Mouse (Mus musculus) midbrain, postnatal 0 days (tissue): ENCODE results near the gene Dmd. TPM values are rescaled to one million over a fixed set of nuclear protein-coding genes. Genes with fewer than 3 reads are reported as not detected.

Source experiments
- ATAC-seq: fragments of 200-750 bp; cut with Nextera tagmentation; 2 replicates; pipeline ENCODE4 v1.8.0; 2017; ENCODE audit warnings: moderate number of reproducible peaks, mild to moderate bottlenecking, moderate TSS enrichment, moderate library complexity; ENCODE audit not compliant: low FRiP score
- DNase-seq: peaks from one replicate; pipeline ENCODE4 v3.0.0-alpha.2; 2015; ENCODE audit warnings: low spot score
- H3K27ac ChIP-seq: fragments of 300-500 bp; sonication (generic); 2 replicates; pipeline ENCODE4 v1.5.1; 2014; ENCODE audit warnings: low read depth, mild to moderate bottlenecking, low read length, mixed read lengths
- H3K27me3 ChIP-seq: fragments of 300-500 bp; sonication (generic); 2 replicates; pipeline ENCODE4 v1.6.1; 2014; ENCODE audit warnings: low read length, control low read depth, mixed read lengths; ENCODE audit not compliant: insufficient read depth
- H3K36me3 ChIP-seq: fragments of 300-500 bp; sonication (generic); 2 replicates; pipeline ENCODE4 v1.6.1; 2014; ENCODE audit warnings: low read length, control low read depth, mixed read lengths; ENCODE audit not compliant: insufficient read depth
- H3K4me1 ChIP-seq: fragments of 300-500 bp; sonication (generic); 2 replicates; pipeline ENCODE4 v1.6.1; 2014; ENCODE audit warnings: mild to moderate bottlenecking, control low read depth, antibody characterized with exemption, low read length, mixed read lengths; ENCODE audit not compliant: insufficient read depth
- H3K4me2 ChIP-seq: fragments of 300-500 bp; sonication (generic); 2 replicates; pipeline ENCODE4 v1.6.1; 2014; ENCODE audit warnings: low read depth, mild to moderate bottlenecking, low read length, mixed read lengths; ENCODE audit not compliant: poor library complexity, severe bottlenecking
- H3K4me3 ChIP-seq: fragments of 300-500 bp; sonication (generic); 2 replicates; pipeline ENCODE4 v1.5.1; 2014; ENCODE audit warnings: low read depth, mild to moderate bottlenecking, low read length, moderate library complexity
- H3K9ac ChIP-seq: fragments of 300-500 bp; sonication (generic); replicated peaks from 2 replicates; pipeline ENCODE4 v1.6.1; 2014; ENCODE audit warnings: mild to moderate bottlenecking, low read length, moderate library complexity, mixed read lengths; ENCODE audit not compliant: poor library complexity, severe bottlenecking
- H3K9me3 ChIP-seq: fragments of 300-500 bp; sonication (generic); 2 replicates; pipeline ENCODE4 v1.6.1; 2016; ENCODE audit warnings: low read length, control low read depth
- CTCF ChIP-seq: IDR thresholded peaks from 2 replicates; pipeline ENCODE4 v1.5.1; 2016; ENCODE audit warnings: antibody characterized with exemption, mild to moderate bottlenecking
- WGBS: fragments of 180-500 bp; shearing (Covaris S2); extraction: QIAGEN DNeasy Blood & Tissue Kit; methylation state at CpG from one replicate; pipeline ENCODE4 v1.1.7; 2014; 5-methylcytosine and 5-hydroxymethylcytosine counted together
- polyA plus RNA-seq: library from polyadenylated mRNA; unstranded; fragments of >200 nt; fragmentation: Nextera tagmentation; extraction: Ambion mirVana; gene quantifications from 2 replicates; pipeline ENCODE4 v1.2.1, GENCODE M21; 2015
- total RNA-seq: library from RNA; depleted of rRNA; stranded (reverse); fragments of >200 nt; gene quantifications from 2 replicates; pipeline ENCODE4 v1.2.3, GENCODE M21; 2014; rRNA removed

Gene Dmd
- 55.6 and 79.4 TPM in 2 replicates for total RNA-seq
- polyA plus RNA-seq = 17.8 and 22.6 TPM in 2 replicates

DNA sequence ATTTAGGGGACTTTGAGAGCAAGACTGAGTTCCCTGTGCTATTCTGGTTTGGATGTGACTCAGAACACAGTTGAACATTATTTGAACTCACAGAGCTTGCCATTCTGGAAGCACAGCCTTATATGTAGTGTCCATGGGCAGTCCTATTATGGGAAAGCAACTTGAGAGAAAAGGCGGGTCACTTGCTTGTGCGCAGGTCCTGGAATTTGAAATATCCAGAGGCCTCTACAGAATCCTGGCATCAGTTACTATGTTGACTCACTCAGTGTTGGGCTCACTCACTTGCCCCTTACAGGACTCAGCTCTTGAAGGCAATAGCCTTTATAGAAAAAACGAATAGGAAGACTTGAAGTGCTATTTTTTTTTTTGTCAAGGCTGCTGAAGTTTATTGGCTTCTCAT, at the start of gene Dmd:
Gene Dmd, plus strand, starts transcription at position 241 of the 400 bp plus-strand sequence.
- H3K4me1 ChIP-seq = no peaks in the 10 kb centered on the region
- H3K9me3 ChIP-seq = no peaks in the 10 kb centered on the region
- H3K36me3 ChIP-seq = no peaks in the 10 kb centered on the region
- no peak within 1 kb of the TSS for H3K4me3 ChIP-seq
- DNase-seq (no peak), ATAC-seq (no peak)
- no peaks in the 10 kb centered on the region for H3K27me3 ChIP-seq
- H3K9ac ChIP-seq = no peak within 1 kb of the TSS
- H3K4me2 ChIP-seq = no peak within 1 kb of the TSS
- H3K27ac ChIP-seq = no peak within 1 kb of the TSS
- no peak for TF ChIP-seq CTCF
- WGBS = 57% methylated on average over 3 of the region's 3 CpGs

- no peaks in the 10 kb centered on the region for H3K9me3 ChIP-seq
- H3K36me3 ChIP-seq = no peaks in the 10 kb centered on the region
- H3K27me3 ChIP-seq = no peaks in the 10 kb centered on the region
- H3K27ac ChIP-seq = no peak overlapping the region
- TF ChIP-seq CTCF = no peak
- no peaks in the 10 kb centered on the region for H3K4me1 ChIP-seq
- no peak overlapping the region for H3K4me3 ChIP-seq
- no peak overlapping the region for H3K4me2 ChIP-seq
- H3K9ac ChIP-seq = no peak overlapping the region
- ATAC-seq (no peak), DNase-seq (no peak)
Measured at GRCm38 (mm10) chrX:82901515-82901914, 47.2 kb upstream of the Dmd start.

GRCm38 (mm10) chrX:82987683-82988082, 39.0 kb downstream of the Dmd start:
- DNase-seq (no peak), ATAC-seq (no peak)
- Histone ChIP-seq H3K9ac (no peak overlapping the region), H3K36me3 (no peaks in the 10 kb centered on the region), H3K4me2 (no peak overlapping the region), H3K27ac (no peak overlapping the region), H3K4me1 (no peaks in the 10 kb centered on the region), H3K4me3 (no peak overlapping the region), H3K9me3 (no peaks in the 10 kb centered on the region), H3K27me3 (no peaks in the 10 kb centered on the region)
- 83% methylated on average over 1 of the region's 1 CpGs for WGBS
- TF ChIP-seq CTCF = no peak

GRCm38 (mm10) chrX:83050190-83050589, 101.5 kb downstream of the Dmd start:
- TF ChIP-seq CTCF = no peak

DNA sequence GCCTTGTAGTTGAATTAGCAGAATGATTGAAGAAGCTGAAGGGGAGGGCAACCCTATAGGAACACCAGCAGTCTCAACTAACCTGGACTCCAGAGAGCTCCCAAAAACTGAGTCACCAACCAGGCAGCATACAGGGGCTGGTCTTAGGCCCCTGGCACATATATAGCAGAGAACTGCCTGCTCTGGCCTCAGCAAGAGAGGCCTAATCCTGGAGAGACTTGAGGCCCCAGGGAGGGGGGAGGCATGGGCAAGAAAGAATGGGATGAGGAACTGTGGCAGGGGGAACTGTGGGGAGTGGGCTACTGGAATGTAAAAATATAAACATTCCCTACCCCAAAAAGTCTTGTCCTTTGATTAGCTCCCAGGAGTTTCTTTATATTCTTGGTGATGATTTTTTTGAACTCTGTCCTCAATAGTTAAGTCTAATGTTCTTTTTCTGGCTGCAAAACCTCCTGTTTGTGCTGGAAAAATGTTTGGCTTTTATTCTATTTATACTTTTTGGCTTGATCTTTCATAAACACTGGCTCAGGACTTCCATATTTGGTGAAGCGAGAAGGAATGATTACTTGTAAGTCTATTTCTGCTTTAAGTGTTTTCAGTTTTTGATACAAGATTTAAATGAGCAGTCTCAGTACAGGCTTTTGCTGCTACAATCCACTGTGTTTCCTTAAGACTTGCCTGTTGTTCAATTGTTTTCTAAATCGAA, 167.7 kb downstream of the Dmd start:
- no peak overlapping the region for H3K4me2 ChIP-seq
- H3K4me3 ChIP-seq = no peak overlapping the region
- no peak for ATAC-seq
- H3K4me1 ChIP-seq = no peaks in the 10 kb centered on the region
- no peak for TF ChIP-seq CTCF
- 59% methylated on average over 2 of the region's 2 CpGs for WGBS
- H3K9ac ChIP-seq = no peak overlapping the region
- H3K27me3 ChIP-seq = no peaks in the 10 kb centered on the region
- no peak for DNase-seq
- no peak overlapping the region for H3K27ac ChIP-seq
- no peaks in the 10 kb centered on the region for H3K9me3 ChIP-seq
- H3K36me3 ChIP-seq = no peaks in the 10 kb centered on the region

More at GRCm38 (mm10) chrX:83050190-83050589, 101.5 kb downstream of the Dmd start:
- H3K27me3 ChIP-seq = no peaks in the 10 kb centered on the region
- H3K9ac ChIP-seq = no peak overlapping the region
- no peak overlapping the region for H3K27ac ChIP-seq
- ATAC-seq (no peak), DNase-seq (no peak)
- no peaks in the 10 kb centered on the region for H3K4me1 ChIP-seq
- no peaks in the 10 kb centered on the region for H3K36me3 ChIP-seq
- H3K4me3 ChIP-seq = no peak overlapping the region
- no peak overlapping the region for H3K4me2 ChIP-seq
- WGBS = 36% methylated on average over 1 of the region's 1 CpGs
- no peaks in the 10 kb centered on the region for H3K9me3 ChIP-seq

DNA sequence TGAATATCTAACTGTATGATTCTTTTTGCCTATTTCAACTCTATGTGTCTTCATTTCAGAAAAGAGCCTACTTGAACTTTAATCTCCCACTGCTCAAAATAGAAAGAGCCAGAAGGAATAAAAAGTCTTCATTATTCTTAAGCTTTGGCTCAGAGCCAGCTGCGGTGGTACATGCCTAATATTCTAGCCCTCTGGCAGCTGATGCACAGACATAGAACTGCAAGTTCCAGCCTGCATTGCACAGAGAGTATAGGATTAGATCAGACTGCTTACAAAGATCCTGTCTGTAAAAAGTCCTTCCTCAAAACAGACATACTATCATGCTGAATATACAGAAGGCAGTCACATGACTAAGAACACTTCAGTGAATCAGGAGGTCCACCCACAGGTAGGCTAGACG, 168.5 kb downstream of the Dmd start:
- Histone ChIP-seq H3K4me1 (no peaks in the 10 kb centered on the region), H3K9ac (no peak overlapping the region), H3K27me3 (no peaks in the 10 kb centered on the region), H3K9me3 (no peaks in the 10 kb centered on the region), H3K4me3 (no peak overlapping the region), H3K4me2 (no peak overlapping the region), H3K27ac (no peak overlapping the region), H3K36me3 (no peaks in the 10 kb centered on the region)
- 45% methylated on average over 2 of the region's 2 CpGs for WGBS
- ATAC-seq (no peak), DNase-seq (peak; percentile 17)
- no peak for TF ChIP-seq CTCF
